Mouse (Mus musculus) C2C12 (cell line): ENCODE measurements around the gene Lpar2. TPM values are rescaled to one million over a fixed set of nuclear protein-coding genes. Genes with fewer than 3 reads are reported as not detected.
A peak's percentile ranks its signal among the peaks of the same experiment; 100 is the strongest.

Source experiments
- H3K27me3 ChIP-seq: one replicate; pipeline ENCODE4 v1.6.1; 2011; ENCODE audit not compliant: control insufficient read depth, insufficient read depth, insufficient read length
- H3K36me3 ChIP-seq: one replicate; pipeline ENCODE4 v1.6.1; 2011; ENCODE audit not compliant: control insufficient read depth, insufficient read depth
- H3K4me3 ChIP-seq: one replicate; pipeline ENCODE4 v1.5.1; 2011; ENCODE audit warnings: mild to moderate bottlenecking, control low read depth; ENCODE audit not compliant: poor library complexity, insufficient read depth, severe bottlenecking
- H3K79me2 ChIP-seq: one replicate; pipeline ENCODE4 v1.6.1; 2011; ENCODE audit not compliant: control insufficient read depth, insufficient read depth
- H3K79me3 ChIP-seq: one replicate; pipeline ENCODE4 v1.6.1; 2011; ENCODE audit warnings: low read depth, control low read depth
- H3ac ChIP-seq: one replicate; pipeline ENCODE3; 2011; ENCODE audit warnings: low read depth; ENCODE audit not compliant: control insufficient read depth, insufficient read length
- CEBPB ChIP-seq: IDR thresholded peaks from one replicate; pipeline ENCODE4 v1.6.1; 2011; ENCODE audit warnings: low read depth, mild to moderate bottlenecking, control low read depth, moderate library complexity
- CTCF ChIP-seq: IDR thresholded peaks from one replicate; pipeline ENCODE4 v1.5.1; 2011; ENCODE audit not compliant: control insufficient read depth, insufficient read depth, insufficient read length
- FOSL1 ChIP-seq: IDR thresholded peaks from one replicate; pipeline ENCODE4 v1.8.0; 2011; ENCODE audit warnings: mild to moderate bottlenecking, low read length; ENCODE audit not compliant: poor library complexity, insufficient read depth, severe bottlenecking
- MAX ChIP-seq: IDR thresholded peaks from one replicate; pipeline ENCODE4 v1.6.1; 2011; ENCODE audit warnings: mild to moderate bottlenecking, control low read depth
- MYOD1 ChIP-seq: IDR thresholded peaks from one replicate; pipeline ENCODE4 v1.6.1; 2011; ENCODE audit warnings: low read depth; ENCODE audit not compliant: control insufficient read depth, insufficient read length
- MYOG ChIP-seq: IDR thresholded peaks from one replicate; pipeline ENCODE4 v1.6.1; 2011; ENCODE audit not compliant: control insufficient read depth, insufficient read length; ENCODE audit errors: extremely low read depth
- USF1 ChIP-seq: IDR thresholded peaks from one replicate; pipeline ENCODE4 v1.6.1; 2011; ENCODE audit warnings: low read depth, mild to moderate bottlenecking, control low read depth, moderate library complexity
- polyA plus RNA-seq: library from polyadenylated mRNA; unstranded; fragments of >200 nt; fragmentation: generic; extraction: Trizol; gene quantifications from one replicate; pipeline ENCODE4 v1.2.1, GENCODE M21; 2012; ENCODE audit warnings: missing spikeins

Lpar2 gene
- polyA plus RNA-seq, 1 experiment: 1.5 TPM

GRCm38 (mm10) chr8:69832298-69832853, 10.1 kb downstream of the Lpar2 start, which contains the start of gene Pbx4:
Gene Pbx4 (plus strand): TSS chr8:69832491.
- H3K4me3 ChIP-seq: peak within 1 kb of the TSS; percentile 40
- no peaks in the 10 kb centered on the region for H3K79me2 ChIP-seq
- peak within 1 kb of the TSS; percentile 63 for H3ac ChIP-seq
- TF ChIP-seq MYOD1 (no peak), CTCF (peak; percentile 5)
- no peaks in the 10 kb centered on the region for H3K79me3 ChIP-seq
- no peaks in the 10 kb centered on the region for H3K27me3 ChIP-seq
- H3K36me3 ChIP-seq: no peaks in the 10 kb centered on the region

- no peaks in the 10 kb centered on the region for H3K27me3 ChIP-seq
- H3K4me3 ChIP-seq: no peak overlapping the region
- TF ChIP-seq CTCF (no peak), MYOG (no peak), USF1 (no peak), MYOD1 (no peak), FOSL1 (no peak), CEBPB (no peak), MAX (no peak)
Measured at GRCm38 (mm10) chr8:69837057-69837682, 14.9 kb downstream of the Lpar2 start.

DNA sequence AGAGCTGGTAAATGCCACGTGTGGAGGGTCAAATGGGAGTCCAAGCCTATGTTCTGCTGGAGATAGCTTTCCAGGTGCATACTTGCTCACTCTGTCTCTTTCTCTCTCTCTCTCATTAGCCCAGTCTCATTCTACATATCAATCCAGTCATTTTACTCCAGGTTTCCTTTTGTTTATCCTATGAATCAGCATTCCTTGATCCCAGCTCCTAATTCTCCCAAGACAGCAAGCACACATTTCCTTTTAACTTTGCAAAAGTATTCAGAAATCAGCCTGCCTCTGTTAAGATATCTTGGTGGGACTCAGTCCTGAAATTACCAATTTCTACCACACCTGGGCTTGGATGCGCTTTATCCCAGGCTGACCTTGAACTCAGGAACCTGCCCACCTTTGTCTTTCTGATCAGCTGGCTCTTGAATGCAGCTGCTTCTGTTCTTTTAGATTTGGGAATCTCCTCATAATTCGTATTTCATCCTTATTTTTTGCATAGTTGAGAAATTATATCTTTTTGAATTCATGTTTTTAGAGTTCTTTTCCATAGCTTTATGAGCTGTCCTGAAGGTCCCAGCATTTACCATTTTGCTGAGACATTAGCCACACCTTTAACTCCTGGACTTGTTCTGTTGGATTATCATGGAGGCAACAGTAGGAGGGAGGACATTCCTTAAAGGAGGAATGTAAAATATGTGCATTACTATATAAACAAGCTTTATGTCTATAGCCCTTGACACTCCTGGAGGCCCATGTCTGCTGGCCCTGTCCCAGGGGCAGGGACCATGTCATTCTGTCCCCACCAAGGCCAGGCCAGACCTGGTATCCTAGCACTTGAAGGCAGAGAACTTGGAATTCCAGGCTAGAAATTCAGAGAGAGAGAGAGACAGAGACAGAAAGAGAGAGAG, 25.2 kb downstream of the Lpar2 start:
- Histone ChIP-seq H3K36me3 (no peaks in the 10 kb centered on the region), H3K79me2 (no peaks in the 10 kb centered on the region), H3ac (no peak overlapping the region), H3K79me3 (no peaks in the 10 kb centered on the region), H3K4me3 (no peak overlapping the region), H3K27me3 (no peaks in the 10 kb centered on the region)
- TF ChIP-seq MYOG (no peak), MAX (no peak), FOSL1 (no peak), CTCF (no peak), MYOD1 (no peak), CEBPB (no peak), USF1 (no peak)

More at GRCm38 (mm10) chr8:69837057-69837682, 14.9 kb downstream of the Lpar2 start:
- no peak overlapping the region for H3ac ChIP-seq
- no peaks in the 10 kb centered on the region for H3K79me2 ChIP-seq
- no peaks in the 10 kb centered on the region for H3K36me3 ChIP-seq
- H3K79me3 ChIP-seq: no peaks in the 10 kb centered on the region

- no peaks in the 10 kb centered on the region for H3K27me3 ChIP-seq
- H3ac ChIP-seq: no peak overlapping the region
- no peaks in the 10 kb centered on the region for H3K36me3 ChIP-seq
- no peak overlapping the region for H3K4me3 ChIP-seq
- H3K79me2 ChIP-seq: no peaks in the 10 kb centered on the region
- TF ChIP-seq MAX (peak; percentile 74), CTCF (no peak), MYOG (no peak), CEBPB (peak; percentile 4), USF1 (no peak), MYOD1 (peak; percentile 24), FOSL1 (no peak)
- no peaks in the 10 kb centered on the region for H3K79me3 ChIP-seq
Measured at GRCm38 (mm10) chr8:69848951-69849350, 26.7 kb downstream of the Lpar2 start.

GRCm38 (mm10) chr8:69849899-69850298, 27.7 kb downstream of the Lpar2 start:
- Histone ChIP-seq H3K79me2 (no peaks in the 10 kb centered on the region), H3K4me3 (no peak overlapping the region), H3K79me3 (no peaks in the 10 kb centered on the region), H3K36me3 (no peaks in the 10 kb centered on the region), H3K27me3 (no peaks in the 10 kb centered on the region), H3ac (no peak overlapping the region)
- TF ChIP-seq CTCF (no peak), USF1 (no peak), MYOD1 (no peak), FOSL1 (no peak), CEBPB (no peak), MAX (no peak), MYOG (no peak)
